Mouse (Mus musculus): Measurements from ENCODE around the gene Olfr1161. TPM values are rescaled to one million over a fixed set of nuclear protein-coding genes. Genes with fewer than 3 reads are reported as not detected.

Olfr1161 gene
- polyA plus RNA-seq, 1 experiment from 2014 or later: not detected

Other genes with a start within 250 kb of the Olfr1161 start
- gene Olfr152, start 243.3 kb upstream of the Olfr1161 start, polyA plus RNA-seq (2014; fragmentation: Nextera tagmentation; extraction: Ambion mirVana): not detected in 2 replicates
- gene Olfr1143, start 222.2 kb upstream of the Olfr1161 start, polyA plus RNA-seq (2014; fragmentation: Nextera tagmentation; extraction: Ambion mirVana): not detected in 2 replicates
- gene Olfr1145, start 213.0 kb upstream of the Olfr1161 start, polyA plus RNA-seq (2014; fragmentation: Nextera tagmentation; extraction: Ambion mirVana): not detected in 2 replicates
- gene Olfr1148, start 192.2 kb upstream of the Olfr1161 start, polyA plus RNA-seq (2014; fragmentation: Nextera tagmentation; extraction: Ambion mirVana): not detected in 2 replicates
- not detected in 2 replicates for gene Olfr1150-ps1, start 178.8 kb upstream of the Olfr1161 start, polyA plus RNA-seq (2014; fragmentation: Nextera tagmentation; extraction: Ambion mirVana)
- gene Olfr1151, start 166.9 kb upstream of the Olfr1161 start, polyA plus RNA-seq (2014; fragmentation: Nextera tagmentation; extraction: Ambion mirVana): not detected in 2 replicates
- gene Olfr1152, start 156.3 kb upstream of the Olfr1161 start, polyA plus RNA-seq (2014; fragmentation: Nextera tagmentation; extraction: Ambion mirVana): 0.03 TPM in 1 of 2 replicates, not detected in the other
- not detected in 2 replicates for gene Olfr1153, start 127.8 kb upstream of the Olfr1161 start, polyA plus RNA-seq (2014; fragmentation: Nextera tagmentation; extraction: Ambion mirVana)
- not detected in 2 replicates for gene Olfr1154, start 117.6 kb upstream of the Olfr1161 start, polyA plus RNA-seq (2014; fragmentation: Nextera tagmentation; extraction: Ambion mirVana)
- not detected in 2 replicates for gene Olfr1155, start 77.6 kb upstream of the Olfr1161 start, polyA plus RNA-seq (2014; fragmentation: Nextera tagmentation; extraction: Ambion mirVana)
- not detected in 2 replicates for gene Olfr1156, start 69.7 kb upstream of the Olfr1161 start, polyA plus RNA-seq (2014; fragmentation: Nextera tagmentation; extraction: Ambion mirVana)
- not detected in 2 replicates for gene Olfr1157, start 54.5 kb upstream of the Olfr1161 start, polyA plus RNA-seq (2014; fragmentation: Nextera tagmentation; extraction: Ambion mirVana)
- not detected in 2 replicates for gene Olfr74, start 48.1 kb upstream of the Olfr1161 start, polyA plus RNA-seq (2014; fragmentation: Nextera tagmentation; extraction: Ambion mirVana)
- not detected in 2 replicates for gene Olfr1158, start 32.7 kb upstream of the Olfr1161 start, polyA plus RNA-seq (2014; fragmentation: Nextera tagmentation; extraction: Ambion mirVana)
- gene Olfr1160, start 14.5 kb upstream of the Olfr1161 start, polyA plus RNA-seq (2014; fragmentation: Nextera tagmentation; extraction: Ambion mirVana): not detected in 2 replicates
- gene Olfr73, start 14.9 kb downstream of the Olfr1161 start, polyA plus RNA-seq (2014; fragmentation: Nextera tagmentation; extraction: Ambion mirVana): not detected in 2 replicates
- gene Olfr1162, start 28.4 kb downstream of the Olfr1161 start, polyA plus RNA-seq (2014; fragmentation: Nextera tagmentation; extraction: Ambion mirVana): not detected in 2 replicates
- not detected in 2 replicates for gene Olfr1163, start 49.1 kb downstream of the Olfr1161 start, polyA plus RNA-seq (2014; fragmentation: Nextera tagmentation; extraction: Ambion mirVana)
- not detected in 2 replicates for gene Olfr1164, start 71.2 kb downstream of the Olfr1161 start, polyA plus RNA-seq (2014; fragmentation: Nextera tagmentation; extraction: Ambion mirVana)
- not detected in 2 replicates for gene Olfr1166, start 105.5 kb downstream of the Olfr1161 start, polyA plus RNA-seq (2014; fragmentation: Nextera tagmentation; extraction: Ambion mirVana)
- gene Olfr1167, start 132.4 kb downstream of the Olfr1161 start, polyA plus RNA-seq (2014; fragmentation: Nextera tagmentation; extraction: Ambion mirVana): not detected in 2 replicates
- gene Olfr1168, start 159.1 kb downstream of the Olfr1161 start, polyA plus RNA-seq (2014; fragmentation: Nextera tagmentation; extraction: Ambion mirVana): not detected in 2 replicates
- not detected in 2 replicates for gene Olfr1170, start 205.6 kb downstream of the Olfr1161 start, polyA plus RNA-seq (2014; fragmentation: Nextera tagmentation; extraction: Ambion mirVana)

All from forebrain, embryonic 11.5 days (tissue).